Mouse (Mus musculus) spleen, postnatal 4 days (tissue): ENCODE measurements at regions not wholly inside any gene's neighbourhood (a gene's known extent, or its start where the extent isn't known, plus 50 kb on each side); places are given as distances from the start of the nearest gene placed in this dataset.

Experiments used
- DNase-seq, 2 experiments: peaks; one replicate each; pipeline ENCODE4 v3.0.0; 2022; ENCODE audit warnings: low spot score in 2 of 2

- no peak for DNase-seq
Measured at GRCm38 (mm10) chr15:42304097-42304496, 2169.9 kb downstream of the 9330182O14Rik start.

GRCm38 (mm10) chr15:42309586-42309985 lies 2175.4 kb downstream of the 9330182O14Rik start:
- no peak for DNase-seq

- no peak for DNase-seq
Measured at GRCm38 (mm10) chr15:42311166-42311565, 2177.0 kb downstream of the 9330182O14Rik start.

GRCm38 (mm10) chr15:42320349-42320748 lies 2186.2 kb downstream of the 9330182O14Rik start:
- no peak for DNase-seq

GRCm38 (mm10) chr15:42322940-42323339 lies 2188.8 kb downstream of the 9330182O14Rik start:
- no peak for DNase-seq

GRCm38 (mm10) chr15:42325221-42325620 lies 2191.1 kb downstream of the 9330182O14Rik start:
- DNase-seq = no peak

GRCm38 (mm10) chr15:42328535-42328934 lies 2194.4 kb downstream of the 9330182O14Rik start:
- no peak for DNase-seq

- no peak for DNase-seq
Measured at GRCm38 (mm10) chr15:42329742-42330141, 2195.6 kb downstream of the 9330182O14Rik start.

- no peak for DNase-seq
Measured at GRCm38 (mm10) chr15:42333642-42334041, 2199.5 kb downstream of the 9330182O14Rik start.

GRCm38 (mm10) chr15:42346131-42346530 lies 2212.0 kb downstream of the 9330182O14Rik start:
- DNase-seq = no peak

GRCm38 (mm10) chr15:42361871-42362270 lies 2227.7 kb downstream of the 9330182O14Rik start:
- no peak for DNase-seq

GRCm38 (mm10) chr15:42364979-42365378 lies 2230.8 kb downstream of the 9330182O14Rik start:
- DNase-seq = no peak

GRCm38 (mm10) chr15:42366796-42367195 lies 2232.6 kb downstream of the 9330182O14Rik start:
- no peak for DNase-seq

GRCm38 (mm10) chr15:42369603-42370002 lies 2235.4 kb downstream of the 9330182O14Rik start:
- no peak for DNase-seq

- DNase-seq = no peak
Measured at GRCm38 (mm10) chr15:42370044-42370443, 2235.9 kb downstream of the 9330182O14Rik start.

- no peak for DNase-seq
Measured at GRCm38 (mm10) chr15:42372704-42373286, 2238.6 kb downstream of the 9330182O14Rik start.
